Mouse (Mus musculus) right cerebral cortex, postnatal 4 days (tissue): ENCODE data around the gene Zdhhc12.
A peak's percentile ranks its signal among the peaks of the same experiment; 100 is the strongest.

Source experiments
- DNase-seq: peaks from one replicate; pipeline ENCODE4 v3.0.0-alpha.2; 2022

The Zdhhc12 gene

GRCm38 (mm10) chr2:30095882-30096527 lies 2.6 kb upstream of the Zdhhc12 start:
- peak; percentile 56 for DNase-seq

- peak; percentile 57 for DNase-seq
These were observed 750 bp upstream of the Zdhhc12 start for GRCm38 (mm10) chr2:30094208-30094588.

GRCm38 (mm10) chr2:30092280-30092918 lies 1.0 kb downstream of the Zdhhc12 start:
- no peak for DNase-seq

- no peak for DNase-seq
These were observed 1.9 kb downstream of the Zdhhc12 start for GRCm38 (mm10) chr2:30091521-30091920.

GRCm38 (mm10) chr2:30087310-30087709 lies 6.1 kb downstream of the Zdhhc12 start:
- no peak for DNase-seq

- DNase-seq: no peak
These were observed 8.8 kb downstream of the Zdhhc12 start for GRCm38 (mm10) chr2:30084632-30085031.

- no peak for DNase-seq
These were observed 9.3 kb downstream of the Zdhhc12 start for GRCm38 (mm10) chr2:30084113-30084512.

- no peak for DNase-seq
These were observed 13.2 kb downstream of the Zdhhc12 start for GRCm38 (mm10) chr2:30080181-30080800.

- no peak for DNase-seq
These were observed 14.7 kb downstream of the Zdhhc12 start for GRCm38 (mm10) chr2:30078760-30079159.

- DNase-seq: no peak
These were observed 15.1 kb downstream of the Zdhhc12 start for GRCm38 (mm10) chr2:30078349-30078712.

GRCm38 (mm10) chr2:30077502-30078348 lies 15.7 kb downstream of the Zdhhc12 start, which contains the start of gene Pkn3:
Gene Pkn3 (plus strand): TSS chr2:30077684.
- peak; percentile 86 for DNase-seq

- DNase-seq: no peak
These were observed 16.5 kb downstream of the Zdhhc12 start for GRCm38 (mm10) chr2:30076959-30077358.

- DNase-seq: no peak
These were observed 17.0 kb downstream of the Zdhhc12 start for GRCm38 (mm10) chr2:30076439-30076838.

GRCm38 (mm10) chr2:30075625-30076024 lies 17.8 kb downstream of the Zdhhc12 start:
- no peak for DNase-seq

- DNase-seq: no peak
These were observed 20.2 kb downstream of the Zdhhc12 start for GRCm38 (mm10) chr2:30073285-30073684.

GRCm38 (mm10) chr2:30072875-30073274 lies 20.6 kb downstream of the Zdhhc12 start:
- no peak for DNase-seq

GRCm38 (mm10) chr2:30067962-30068361 lies 25.5 kb downstream of the Zdhhc12 start:
- no peak for DNase-seq

- DNase-seq: peak; percentile 59
These were observed 26.2 kb downstream of the Zdhhc12 start for GRCm38 (mm10) chr2:30067031-30067888.

- peak; percentile 92 for DNase-seq
These were observed 27.2 kb downstream of the Zdhhc12 start for GRCm38 (mm10) chr2:30066046-30066901.

- DNase-seq: no peak
These were observed 29.1 kb downstream of the Zdhhc12 start for GRCm38 (mm10) chr2:30064298-30064697.

- no peak for DNase-seq
These were observed 29.7 kb downstream of the Zdhhc12 start for GRCm38 (mm10) chr2:30063791-30064190.
